Mouse (Mus musculus): Measurements from ENCODE around the gene Pomc.

- TF ChIP-seq CTCF (IDR thresholded peaks at IDR 0.05; ENCODE audit: low read depth, low read length) (no peak), POLR2A (IDR thresholded peaks at IDR 0.05; ENCODE audit: extremely low read depth, insufficient read depth, low read length) (no peak)
Measured at GRCm38 (mm10) chr12:3919423-3919822, 35.3 kb upstream of the Pomc start.

Data from liver, adult 2 months (tissue).